Mouse (Mus musculus): ENCODE results near the gene C1galt1c1.

Gene C1galt1c1

DNA sequence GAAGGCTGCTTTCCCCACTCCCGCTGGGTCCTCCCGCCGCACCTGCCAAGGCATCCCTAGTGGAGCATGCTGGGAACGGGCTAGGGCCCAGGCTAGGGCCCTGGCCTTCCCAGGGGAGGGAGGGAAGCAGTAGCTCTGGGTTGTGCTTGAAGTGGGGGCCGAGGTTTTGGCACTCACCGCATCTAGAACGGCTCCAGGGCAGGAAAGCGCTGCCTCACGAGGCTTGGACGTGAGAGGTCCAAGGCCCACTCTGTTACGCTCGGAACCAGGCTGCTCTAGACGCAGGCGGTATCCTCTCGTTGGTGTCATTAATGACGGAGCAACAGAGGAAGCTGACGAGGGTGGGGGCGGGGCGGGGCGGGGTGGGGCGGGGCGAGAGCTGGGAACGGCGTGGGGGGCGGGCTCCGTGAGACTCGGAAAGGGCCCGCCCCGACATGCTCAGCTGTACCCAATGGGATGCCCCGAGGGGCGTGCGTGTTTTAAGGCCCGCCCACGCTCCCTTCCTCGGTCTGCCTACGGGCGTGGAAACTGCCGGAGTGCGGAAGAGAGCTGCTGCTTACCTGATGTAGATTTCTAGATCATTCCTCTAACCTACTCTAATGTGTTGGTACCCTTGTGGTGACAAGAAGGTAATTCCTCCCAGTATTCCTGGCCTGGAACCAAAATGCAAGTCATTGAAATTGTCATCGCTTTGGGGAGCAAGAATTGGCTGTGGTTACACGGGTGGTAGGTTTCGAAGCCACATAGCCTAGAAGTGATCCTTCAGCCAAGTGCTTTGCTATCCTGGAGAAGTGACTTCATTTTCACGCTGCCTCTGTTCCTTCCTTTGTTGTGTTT lies at the start of gene C1galt1c1:
TSS of gene C1galt1c1 (minus strand) at position 287 of the 837 bp plus-strand sequence.
- DNase-seq: peak; percentile 94

DNA sequence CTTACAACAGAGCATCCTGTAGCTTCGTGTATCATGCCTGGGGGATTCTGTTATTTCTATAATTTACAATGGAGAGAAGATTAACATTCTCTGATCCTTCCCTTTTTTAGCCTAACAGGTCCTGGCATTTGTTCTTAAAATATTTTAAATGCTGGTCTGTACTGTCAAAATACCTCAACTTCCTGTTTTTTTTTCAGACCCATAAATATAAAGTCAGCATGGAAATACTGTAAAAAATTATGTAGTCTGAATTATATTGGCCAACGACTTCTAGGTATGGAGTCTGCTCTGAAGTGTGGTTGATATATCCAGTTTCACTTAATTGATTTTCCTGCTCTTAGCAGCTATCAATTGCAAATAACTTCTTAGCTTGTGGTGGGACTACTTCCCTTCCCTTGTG lies 47.1 kb upstream of the C1galt1c1 start:
- DNase-seq: no peak

GRCm38 (mm10) chrX:38669111-38669903 lies 34.4 kb upstream of the C1galt1c1 start:
- no peak for DNase-seq

DNA sequence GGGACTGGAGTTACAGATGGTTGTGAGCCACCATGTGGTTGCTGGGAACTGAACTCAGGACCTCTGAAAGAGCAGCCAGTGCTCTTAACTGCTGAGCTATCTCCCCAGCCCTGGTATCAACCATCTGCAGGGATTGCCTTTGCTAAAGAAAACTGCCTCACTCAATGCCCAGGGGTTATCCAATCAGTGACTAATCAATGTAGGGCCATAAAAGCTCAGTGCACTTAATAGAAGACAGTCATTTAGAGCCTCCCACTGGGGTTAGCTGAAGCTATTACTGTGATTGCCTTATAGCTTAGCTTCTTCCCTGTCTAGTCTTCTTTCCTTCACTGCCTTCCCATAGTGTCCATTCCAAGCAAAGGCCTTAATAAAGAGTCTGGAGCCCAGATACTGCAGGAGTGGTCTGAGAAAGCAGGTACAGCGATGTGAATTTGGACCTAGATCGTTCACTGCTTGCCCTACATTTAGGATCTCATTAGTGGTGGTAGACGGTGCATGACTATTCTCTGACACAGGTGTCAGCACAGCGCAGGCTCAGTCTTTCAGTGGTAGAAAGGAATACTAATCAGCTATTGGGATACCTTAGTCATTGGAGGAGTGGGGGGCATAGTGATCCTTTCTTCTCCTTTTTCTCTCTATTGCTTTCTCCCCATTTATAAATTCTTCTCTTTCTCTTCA lies 21.5 kb upstream of the C1galt1c1 start:
- DNase-seq: no peak

GRCm38 (mm10) chrX:38654681-38655080 lies 19.8 kb upstream of the C1galt1c1 start:
- DNase-seq: no peak

DNA sequence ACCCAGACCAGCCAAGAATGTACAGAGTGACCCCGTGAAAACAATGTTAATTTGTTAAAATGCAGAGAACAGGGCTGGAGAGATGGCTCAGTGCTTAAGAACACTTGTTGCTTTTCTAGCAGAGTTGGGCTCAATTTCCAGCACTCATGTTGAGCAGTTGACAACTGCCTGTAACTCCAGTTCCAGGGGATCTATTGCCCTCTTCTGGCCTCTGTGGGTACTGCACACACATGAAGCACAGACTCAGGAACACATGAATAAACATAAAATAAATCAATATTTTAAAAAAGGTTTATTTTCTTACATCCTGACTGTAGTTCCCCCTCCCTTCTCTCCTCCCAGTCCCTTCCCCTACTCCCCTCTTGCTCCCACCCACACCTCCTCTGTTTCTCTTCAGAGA lies 18.3 kb upstream of the C1galt1c1 start:
- DNase-seq: no peak

- DNase-seq: no peak
These were observed 16.3 kb upstream of the C1galt1c1 start for GRCm38 (mm10) chrX:38651167-38651566.

DNA sequence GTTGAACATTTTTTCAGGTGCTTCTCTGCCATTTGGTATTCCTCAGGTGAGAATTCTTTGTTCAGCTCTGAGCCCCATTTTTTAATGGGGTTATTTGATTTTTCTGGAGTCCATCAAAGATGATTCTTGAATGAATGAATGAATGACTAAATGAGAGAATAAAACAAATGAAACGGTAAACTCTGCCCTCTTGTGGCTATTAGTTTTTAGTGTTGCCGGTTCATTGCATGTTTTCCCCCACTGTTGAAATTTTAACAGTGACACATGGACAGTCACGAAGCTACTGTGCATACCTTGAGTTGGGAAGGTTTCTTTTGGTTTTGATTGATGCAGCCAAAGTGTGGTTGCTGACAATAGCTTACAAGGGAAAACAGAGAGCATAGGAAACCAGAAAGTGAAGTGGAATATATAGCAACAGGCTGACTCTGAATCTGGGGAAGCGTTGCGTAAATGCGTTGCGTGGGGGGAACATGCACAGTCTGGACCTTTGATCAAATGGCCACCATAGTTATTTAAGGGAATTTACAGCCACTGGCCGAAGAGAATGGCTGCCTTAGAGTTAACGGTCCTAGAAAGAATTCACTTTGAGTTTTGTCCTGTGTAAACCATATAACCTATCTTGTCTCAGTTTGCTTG lies 15.6 kb upstream of the C1galt1c1 start:
- no peak for DNase-seq

DNA sequence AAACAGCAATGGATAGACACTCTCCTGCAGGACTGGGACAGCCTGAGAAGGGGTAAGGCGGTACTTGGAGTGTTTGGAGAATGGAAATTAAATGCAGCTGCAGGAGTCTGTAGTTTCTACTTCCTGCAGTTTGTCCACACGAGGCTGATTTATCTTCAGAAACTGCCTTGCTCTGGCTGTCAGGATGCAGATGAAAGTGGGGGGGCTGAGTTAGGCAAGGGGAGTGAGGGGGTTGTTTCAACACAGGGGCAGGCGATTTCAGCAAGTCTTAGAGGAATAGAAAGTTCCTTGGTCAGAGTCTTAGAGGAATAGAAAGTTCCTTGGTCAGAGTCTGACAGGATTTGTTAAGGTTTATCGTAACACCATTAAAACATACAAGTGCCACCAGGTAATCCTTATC lies 7.3 kb upstream of the C1galt1c1 start:
- DNase-seq: no peak

DNA sequence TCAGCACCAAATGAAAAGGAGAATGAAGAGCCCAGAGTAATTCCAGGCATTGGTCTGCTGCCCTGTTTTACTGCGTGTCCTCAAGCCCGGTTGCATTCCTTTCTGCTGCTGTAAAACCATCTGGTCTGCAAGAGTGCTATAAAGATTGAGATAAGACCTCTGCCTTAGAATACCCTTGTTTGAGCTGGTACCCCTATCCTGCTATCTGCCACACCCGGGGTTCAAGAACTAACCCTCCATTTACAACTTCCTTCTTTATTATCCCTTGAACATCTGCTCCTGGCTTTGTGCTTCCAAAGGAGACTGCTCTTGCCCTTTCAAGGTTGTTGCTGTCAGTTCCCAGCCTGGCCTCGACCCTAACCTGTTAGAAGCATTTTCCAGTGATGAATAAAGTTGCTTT lies 6.5 kb upstream of the C1galt1c1 start:
- DNase-seq: no peak

DNA sequence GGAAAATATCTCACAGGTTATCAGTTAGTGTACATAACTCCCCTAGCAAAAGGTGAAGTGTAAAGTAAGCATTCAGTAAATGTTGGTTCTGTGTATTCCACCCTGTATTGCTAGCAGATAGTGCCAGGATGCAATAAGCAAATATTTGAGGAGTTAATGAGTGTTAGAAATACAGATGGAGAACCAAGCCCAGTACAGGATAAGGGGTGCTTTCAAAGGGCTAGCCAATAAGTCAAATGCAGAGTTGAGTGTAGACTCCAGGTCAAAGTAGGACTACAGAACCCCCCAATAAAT lies 698 bp upstream of the C1galt1c1 start:
- no peak for DNase-seq

- peak; percentile 10 for DNase-seq
These were observed 33.9 kb downstream of the C1galt1c1 start for GRCm38 (mm10) chrX:38600995-38601369.

- peak; percentile 82 for DNase-seq
These were observed 34.5 kb downstream of the C1galt1c1 start, which contains the start of gene Mcts1 for GRCm38 (mm10) chrX:38600177-38600994. Gene Mcts1, plus strand, starts transcription at chrX:38600578.

- no peak for DNase-seq
These were observed 41.6 kb downstream of the C1galt1c1 start for GRCm38 (mm10) chrX:38593180-38593889.

DNA sequence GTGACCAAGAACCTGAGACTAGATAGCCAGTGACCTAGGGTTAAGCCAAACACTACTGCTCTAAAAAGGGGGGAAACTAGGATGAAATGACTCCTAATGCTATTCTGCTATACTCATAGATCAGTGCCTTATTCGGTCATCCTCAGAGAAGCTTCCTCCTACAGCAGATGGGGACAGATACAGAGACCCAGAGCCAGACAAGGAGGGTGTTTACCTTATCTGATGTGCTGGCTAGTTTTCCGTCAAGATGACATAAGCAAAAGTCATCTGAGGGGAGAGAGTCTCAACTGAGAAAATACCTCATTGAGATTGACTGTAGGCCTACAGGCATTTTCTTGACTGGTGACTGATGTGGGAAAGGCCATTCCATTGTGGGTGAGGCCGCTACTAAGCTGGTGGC lies 43.1 kb downstream of the C1galt1c1 start:
- DNase-seq: no peak

DNA sequence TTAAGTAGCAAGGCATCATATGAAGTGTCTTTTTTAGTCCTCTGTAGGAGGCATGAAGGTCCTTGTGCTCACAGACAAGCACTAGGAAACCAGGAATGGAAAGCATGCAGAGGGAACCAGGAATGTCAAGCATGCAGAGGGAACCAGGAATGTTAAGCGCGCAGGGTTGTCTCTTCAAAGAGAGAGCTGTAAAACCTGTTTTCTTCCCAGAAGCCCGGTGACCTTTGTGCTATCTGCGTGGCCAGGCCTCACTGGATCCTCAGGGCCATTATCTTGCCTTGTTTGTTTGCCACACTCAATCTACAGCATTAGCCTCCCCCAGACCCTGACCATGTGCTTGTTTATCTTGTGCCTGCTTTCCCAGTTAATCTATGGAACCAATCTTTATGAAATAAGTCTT lies 45.1 kb downstream of the C1galt1c1 start:
- no peak for DNase-seq

DNA sequence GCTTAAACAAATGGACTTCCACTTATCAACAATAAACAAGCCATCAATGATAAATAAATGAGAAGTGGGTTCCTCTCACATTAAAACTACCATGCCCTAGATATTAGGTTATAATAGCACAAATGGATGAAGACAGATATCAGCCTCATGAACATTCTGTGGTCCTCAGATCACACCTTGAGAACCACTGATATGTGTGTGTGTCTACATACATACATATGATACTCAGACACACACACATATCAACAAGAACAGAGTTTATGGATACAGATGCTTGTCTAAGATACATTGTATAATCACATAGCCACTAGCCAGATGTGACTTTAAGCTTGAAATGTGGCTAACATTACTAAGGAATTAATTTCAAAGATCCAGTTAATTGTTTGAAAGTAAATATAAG lies 51.6 kb downstream of the C1galt1c1 start:
- DNase-seq: no peak

GRCm38 (mm10) chrX:38581140-38581539 lies 53.7 kb downstream of the C1galt1c1 start:
- DNase-seq: no peak
